Mouse (Mus musculus) cerebellum, adult 2 months (tissue): Measurements from ENCODE around the gene Ell3. TPM values are rescaled to one million over a fixed set of nuclear protein-coding genes. Genes with fewer than 3 reads are reported as not detected.

ENCODE experiments used
- DNase-seq, 2 experiments: peaks; one replicate each; pipeline ENCODE4 v3.0.0; 2021
- H3K27ac ChIP-seq: fragments of 200-500 bp; 2 replicates; pipeline ENCODE4 v1.5.1; 2012; ENCODE audit warnings: low read length, control low read depth, inconsistent platforms; ENCODE audit not compliant: insufficient read depth
- H3K27me3 ChIP-seq: fragments of 200-500 bp; 2 replicates; pipeline ENCODE4 v1.6.1; 2012; ENCODE audit warnings: inconsistent platforms, mild to moderate bottlenecking, low read length, moderate library complexity; ENCODE audit not compliant: control insufficient read depth, insufficient read depth
- H3K4me1 ChIP-seq: fragments of 200-500 bp; 2 replicates; pipeline ENCODE4 v1.6.1; 2011; ENCODE audit warnings: low read length; ENCODE audit not compliant: control insufficient read depth, insufficient read depth
- H3K4me3 ChIP-seq: fragments of 200-500 bp; replicated peaks from 2 replicates; pipeline ENCODE3; 2011; ENCODE audit warnings: mild to moderate bottlenecking, low read depth, low read length, control low read depth; ENCODE audit not compliant: insufficient read depth
- CTCF ChIP-seq: fragments of 200-500 bp; IDR thresholded peaks from 2 replicates; pipeline ENCODE4 v1.5.1; 2011; ENCODE audit warnings: low read depth, mild to moderate bottlenecking, control low read depth, low read length, moderate library complexity, borderline replicate concordance; ENCODE audit not compliant: insufficient read depth
- POLR2A ChIP-seq: fragments of 200-500 bp; IDR thresholded peaks from 2 replicates; pipeline ENCODE4 v1.6.1; 2011; ENCODE audit warnings: low read length, control low read depth, borderline replicate concordance; ENCODE audit not compliant: insufficient read depth
- WGBS: fragments of 180-500 bp; shearing (Covaris S2); methylation state at CpG from one replicate; pipeline ENCODE4 v1.1.7; 2018; 5-methylcytosine and 5-hydroxymethylcytosine counted together
- polyA plus RNA-seq: library from polyadenylated mRNA; depleted of rRNA; stranded (reverse); fragments of >200 nt; gene quantifications from 2 replicates; pipeline ENCODE4 v1.2.3, GENCODE M21; 2012

Ell3 gene
- polyA plus RNA-seq, 1 experiment = not detected

GRCm38 (mm10) chr2:121423166-121423565, 20.9 kb downstream of the Ell3 start:
- WGBS = 88% methylated on average over 2 of the region's 2 CpGs
- H3K27me3 ChIP-seq = no peaks in the 10 kb centered on the region
- no peak for TF ChIP-seq POLR2A
- TF ChIP-seq CTCF = no peak
- H3K4me1 ChIP-seq = no peaks in the 10 kb centered on the region
- H3K4me3 ChIP-seq = no peak overlapping the region
- no peak overlapping the region for H3K27ac ChIP-seq
- DNase-seq = no peak

GRCm38 (mm10) chr2:121418476-121418875, 25.6 kb downstream of the Ell3 start:
- no peaks in the 10 kb centered on the region; the same call in 1 of the 2 replicates for H3K4me1 ChIP-seq
- no peak overlapping the region for H3K27ac ChIP-seq
- TF ChIP-seq POLR2A = no peak
- no peak for TF ChIP-seq CTCF
- H3K27me3 ChIP-seq = no peaks in the 10 kb centered on the region
- no peak for DNase-seq
- H3K4me3 ChIP-seq = no peak overlapping the region
- WGBS = 76% methylated on average over 3 of the region's 3 CpGs

- Histone ChIP-seq H3K27ac (no peak overlapping the region), H3K4me3 (no peak overlapping the region), H3K27me3 (no peaks in the 10 kb centered on the region), H3K4me1 (peaks cover 4% of the 10 kb centered on the region; the same call in 1 of the 2 replicates)
- TF ChIP-seq CTCF (no peak), POLR2A (no peak)
- no peak for DNase-seq
- WGBS = 91% methylated on average over 6 of the region's 6 CpGs
These were observed 27.7 kb downstream of the Ell3 start for GRCm38 (mm10) chr2:121416356-121416755.

- H3K4me1 ChIP-seq = peaks cover 4% of the 10 kb centered on the region; the same call in 1 of the 2 replicates
- no peak overlapping the region for H3K4me3 ChIP-seq
- no peak overlapping the region for H3K27ac ChIP-seq
- 49% methylated on average over 3 of the region's 3 CpGs for WGBS
- TF ChIP-seq CTCF = no peak
- no peak for TF ChIP-seq POLR2A
- H3K27me3 ChIP-seq = no peaks in the 10 kb centered on the region
- no peak for DNase-seq
These were observed 28.5 kb downstream of the Ell3 start for GRCm38 (mm10) chr2:121415591-121415990.

- 45% methylated on average over 3 of the region's 3 CpGs for WGBS
- peaks cover 4% of the 10 kb centered on the region; the same call in 1 of the 2 replicates for H3K4me1 ChIP-seq
- no peak overlapping the region for H3K27ac ChIP-seq
- no peak for TF ChIP-seq POLR2A
- TF ChIP-seq CTCF = no peak
- no peaks in the 10 kb centered on the region for H3K27me3 ChIP-seq
- H3K4me3 ChIP-seq = peak overlapping the region; percentile 10
- DNase-seq = no peak
These were observed 29.0 kb downstream of the Ell3 start for GRCm38 (mm10) chr2:121415103-121415502.

- DNase-seq = peak in 1 of 2 experiments; percentile 58
- Histone ChIP-seq H3K4me3 (peak overlapping the region; percentile 94), H3K27ac (peak overlapping the region; percentile 91), H3K27me3 (no peaks in the 10 kb centered on the region), H3K4me1 (peaks cover 4% of the 10 kb centered on the region; the same call in 1 of the 2 replicates)
- TF ChIP-seq POLR2A (no peak), CTCF (no peak)
- 2% methylated on average over 31 of the region's 32 CpGs for WGBS
These were observed 29.9 kb downstream of the Ell3 start for GRCm38 (mm10) chr2:121414139-121414685.

- peak; percentile 68 for TF ChIP-seq POLR2A
- TF ChIP-seq CTCF = no peak
- H3K27me3 ChIP-seq = no peaks in the 10 kb centered on the region
- DNase-seq = peak; percentile 97 to 98
- H3K4me1 ChIP-seq = peaks cover 4% of the 10 kb centered on the region; the same call in 1 of the 2 replicates
- peak within 1 kb of the TSS; percentile 94 for H3K4me3 ChIP-seq
- WGBS = under 1% methylated on average over 67 of the region's 68 CpGs
- H3K27ac ChIP-seq = peak within 1 kb of the TSS; percentile 97
These were observed 30.6 kb downstream of the Ell3 start, which contains the start of the genes Pdia3 and Catsper2 for GRCm38 (mm10) chr2:121413387-121414042. Pdia3 (plus strand) TSS chr2:121413775. Catsper2 (minus strand) TSS chr2:121413792.
